Mouse (Mus musculus): ENCODE data around the gene Il18. TPM values are rescaled to one million over a fixed set of nuclear protein-coding genes. Genes with fewer than 3 reads are reported as not detected.
A peak's percentile ranks its signal among the peaks of the same experiment; 100 is the strongest.

The Il18 gene
- total and polyA plus RNA-seq, 3 experiments, result not detected

DNA sequence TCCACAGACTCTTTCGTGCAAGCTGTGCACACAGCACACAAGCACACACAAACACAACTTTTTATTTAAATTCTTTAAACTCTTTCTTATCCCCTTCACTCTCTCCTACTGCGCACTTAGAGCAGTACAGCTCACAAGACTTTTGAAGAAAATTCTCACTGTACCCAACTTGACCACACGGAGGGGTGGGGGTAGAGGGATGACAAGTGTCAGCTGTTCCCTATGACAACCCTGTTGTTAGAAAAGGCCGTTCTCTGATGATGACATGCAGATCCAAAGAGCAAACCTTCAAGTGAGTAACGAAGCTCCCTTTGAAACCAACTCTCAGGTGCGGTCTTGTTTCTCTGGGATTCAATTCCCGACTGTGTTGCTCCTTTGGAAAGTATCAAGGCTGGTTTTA, 26.8 kb upstream of the Il18 start:
- H3K27ac ChIP-seq (ENCODE audit: control insufficient read depth, low read depth, low read length), result no peak overlapping the region
- H3K4me3 ChIP-seq (ENCODE audit: control insufficient read depth in 1 of 2, insufficient read depth in 1 of 2, low read depth in 2 of 2, low read length in 2 of 2), result peak overlapping the region; percentile 88 to 90
- peaks cover 0 to 8% of the 10 kb centered on the region in 2 experiments; a peak in 2 of 4 replicates for H3K36me3 ChIP-seq (ENCODE audit: control insufficient read depth in 1 of 2, insufficient read depth in 2 of 2, low read length in 2 of 2)
- H3K9ac ChIP-seq (ENCODE audit: control insufficient read depth, low read depth, low read length, poor library complexity, severe bottlenecking), result peak overlapping the region; percentile 90
- no peaks in the 10 kb centered on the region for H3K27me3 ChIP-seq (ENCODE audit: control insufficient read depth in 1 of 2, insufficient read depth in 2 of 2, low read length in 2 of 2)
- peaks cover 0 to 11% of the 10 kb centered on the region in 2 experiments; a peak in 3 of 4 replicates for H3K4me1 ChIP-seq (ENCODE audit: control insufficient read depth in 1 of 2, insufficient read depth in 2 of 2, low read length in 2 of 2)
- H3K79me2 ChIP-seq (ENCODE audit: control insufficient read depth, insufficient read depth, low read length, poor library complexity), result peaks cover 8% of the 10 kb centered on the region
- H3K9me3 ChIP-seq (replicated peaks; ENCODE audit: insufficient read depth, low read length), result no peaks in the 10 kb centered on the region
- TF ChIP-seq ZC3H11A (IDR thresholded peaks at IDR 0.05; ENCODE audit: low read depth, low read length) (no peak), GATA1 (IDR thresholded peaks at IDR 0.05; ENCODE audit: low read depth, low read length) (no peak), CTCF (IDR thresholded peaks at IDR 0.05 in 2 of 3, conservative IDR thresholded peaks at IDR 0.05 in 1 of 3; ENCODE audit: control insufficient read depth in 1 of 3, insufficient read depth in 1 of 3, low read depth in 2 of 3, low read length in 3 of 3, poor library complexity in 1 of 3, severe bottlenecking in 1 of 3) (no peak), TAL1 (IDR thresholded peaks at IDR 0.05; ENCODE audit: low read length) (no peak), POLR2AphosphoS2 (IDR thresholded peaks at IDR 0.05; ENCODE audit: low read length) (no peak), EP300 (IDR thresholded peaks at IDR 0.05; ENCODE audit: low read depth in 1 of 2, low read length in 2 of 2) (no peak), NRF1 (IDR thresholded peaks at IDR 0.05; ENCODE audit: insufficient read depth, low read depth, low read length, poor library complexity, severe bottlenecking) (no peak), MYC (IDR thresholded peaks at IDR 0.05; ENCODE audit: low read depth, low read length) (no peak)
- DNase-seq (ENCODE audit: low read depth, low spot score), result peak; percentile 49

DNA sequence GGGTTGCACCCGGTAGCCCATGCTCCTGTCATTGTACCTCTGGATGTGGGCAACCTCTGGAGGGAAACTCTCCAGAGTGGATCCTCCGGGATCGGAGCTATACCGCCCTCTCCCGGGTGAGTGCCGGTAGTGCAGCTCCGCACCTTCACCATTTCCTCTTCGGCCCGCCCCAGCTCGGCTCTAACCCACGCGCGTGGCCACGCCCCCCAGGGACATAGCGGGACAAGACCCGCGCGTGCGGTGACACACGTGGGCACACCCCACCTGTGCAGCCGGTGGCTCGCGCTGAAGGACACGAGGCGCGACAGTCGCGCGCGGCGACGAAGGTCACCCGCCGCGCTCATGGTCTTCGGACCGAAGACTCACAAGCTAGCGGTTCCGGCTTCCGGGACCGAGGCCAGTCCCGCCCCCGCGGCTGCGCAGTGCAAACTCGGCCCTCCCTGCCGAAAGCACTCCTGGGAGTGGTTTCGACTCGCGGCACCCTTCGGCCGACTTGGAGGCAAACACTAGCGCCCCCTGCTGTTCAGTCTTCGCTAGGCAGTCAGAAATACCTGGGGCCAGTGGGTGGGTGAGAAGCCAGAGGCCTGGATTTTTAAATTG, 26.2 kb upstream of the Il18 start, which contains the start of gene Pts:
Gene Pts, minus strand, starts transcription at position 432 of the 600 bp plus-strand sequence.
- peak within 1 kb of the TSS; percentile 88 to 90 for H3K4me3 ChIP-seq (ENCODE audit: control insufficient read depth in 1 of 2, insufficient read depth in 1 of 2, low read depth in 2 of 2, low read length in 2 of 2)
- peak within 1 kb of the TSS; percentile 90 for H3K9ac ChIP-seq (ENCODE audit: control insufficient read depth, low read depth, low read length, poor library complexity, severe bottlenecking)
- H3K79me2 ChIP-seq (ENCODE audit: control insufficient read depth, insufficient read depth, low read length, poor library complexity), result peaks cover 8% of the 10 kb centered on the region
- peak; percentile 99 for DNase-seq (ENCODE audit: low read depth, low spot score)
- peaks cover 0 to 8% of the 10 kb centered on the region in 2 experiments; a peak in 2 of 4 replicates for H3K36me3 ChIP-seq (ENCODE audit: control insufficient read depth in 1 of 2, insufficient read depth in 2 of 2, low read length in 2 of 2)
- peaks cover 0 to 11% of the 10 kb centered on the region in 2 experiments; a peak in 3 of 4 replicates for H3K4me1 ChIP-seq (ENCODE audit: control insufficient read depth in 1 of 2, insufficient read depth in 2 of 2, low read length in 2 of 2)
- H3K9me3 ChIP-seq (replicated peaks; ENCODE audit: insufficient read depth, low read length), result no peaks in the 10 kb centered on the region
- no peaks in the 10 kb centered on the region for H3K27me3 ChIP-seq (ENCODE audit: control insufficient read depth in 1 of 2, insufficient read depth in 2 of 2, low read length in 2 of 2)
- H3K27ac ChIP-seq (ENCODE audit: control insufficient read depth, low read depth, low read length), result peak within 1 kb of the TSS; percentile 71
- TF ChIP-seq POLR2AphosphoS2 (IDR thresholded peaks at IDR 0.05; ENCODE audit: low read length) (peak; percentile 94), CHD2 (IDR thresholded peaks at IDR 0.05; ENCODE audit: low read length) (no peak), E2F4 (IDR thresholded peaks at IDR 0.05; ENCODE audit: borderline replicate concordance, low read depth, low read length) (peak; percentile 41; the same call in 1 of the 2 replicates), ZC3H11A (IDR thresholded peaks at IDR 0.05; ENCODE audit: low read depth, low read length) (peak; percentile 70), POLR2A (IDR thresholded peaks at IDR 0.05; ENCODE audit: control insufficient read depth in 1 of 2, insufficient read depth in 1 of 2, low read depth in 1 of 2, low read length in 2 of 2, poor library complexity in 1 of 2) (peak; percentile 98 to 100), UBTF (IDR thresholded peaks at IDR 0.05; ENCODE audit: borderline replicate concordance, insufficient read depth, low read depth, low read length) (no peak), CTCF (IDR thresholded peaks at IDR 0.05 in 2 of 3, conservative IDR thresholded peaks at IDR 0.05 in 1 of 3; ENCODE audit: control insufficient read depth in 1 of 3, insufficient read depth in 1 of 3, low read depth in 2 of 3, low read length in 3 of 3, poor library complexity in 1 of 3, severe bottlenecking in 1 of 3) (peak; percentile 74 to 96 (median 85)), KAT2A (conservative IDR thresholded peaks at IDR 0.05; ENCODE audit: low read depth, low read length) (no peak; the same call in 1 of the 2 replicates), RCOR1 (IDR thresholded peaks at IDR 0.05; ENCODE audit: low read depth, low read length) (0 out of 2 replicates have a peak, but pooled peaks have one; percentile 11), RAD21 (IDR thresholded peaks at IDR 0.05; ENCODE audit: low read depth, low read length) (peak; percentile 77), EP300 (IDR thresholded peaks at IDR 0.05; ENCODE audit: low read depth in 1 of 2, low read length in 2 of 2) (peak in 1 of 2 experiments; percentile 10; a peak in 1 of 4 replicates), USF2 (IDR thresholded peaks at IDR 0.05; ENCODE audit: borderline replicate concordance in 1 of 2, insufficient read depth in 1 of 2, low read depth in 1 of 2, low read length in 2 of 2) (no peak), ETS1 (IDR thresholded peaks at IDR 0.05; ENCODE audit: low read depth, low read length) (no peak), MYC (IDR thresholded peaks at IDR 0.05; ENCODE audit: low read depth, low read length) (peak; percentile 62; the same call in 1 of the 2 replicates), GATA1 (IDR thresholded peaks at IDR 0.05; ENCODE audit: low read depth, low read length) (no peak), MXI1 (IDR thresholded peaks at IDR 0.05; ENCODE audit: low read depth, low read length) (peak; percentile 85), MAZ (IDR thresholded peaks at IDR 0.05; ENCODE audit: low read depth, low read length) (peak; percentile 76), CHD1 (IDR thresholded peaks at IDR 0.05; ENCODE audit: low read depth, low read length) (no peak), ZKSCAN1 (IDR thresholded peaks at IDR 0.05; ENCODE audit: low read depth, low read length) (no peak), BHLHE40 (IDR thresholded peaks at IDR 0.05; ENCODE audit: borderline replicate concordance, low read depth, low read length) (no peak), GABPA (IDR thresholded peaks at IDR 0.05; ENCODE audit: low read depth, low read length) (0 out of 2 replicates have a peak, but pooled peaks have one; percentile 9), HCFC1 (IDR thresholded peaks at IDR 0.05; ENCODE audit: low read depth, low read length) (peak; percentile 86), SIN3A (IDR thresholded peaks at IDR 0.05; ENCODE audit: low read length) (peak; percentile 87), SMC3 (IDR thresholded peaks at IDR 0.05; ENCODE audit: low read depth, low read length) (peak; percentile 87), TAL1 (IDR thresholded peaks at IDR 0.05; ENCODE audit: low read length) (no peak), MAX (IDR thresholded peaks at IDR 0.05; ENCODE audit: low read length) (peak; percentile 75), ZMIZ1 (IDR thresholded peaks at IDR 0.05; ENCODE audit: low read depth, low read length) (peak; percentile 63; the same call in 1 of the 2 replicates)

Data from MEL (cell line).